Mouse (Mus musculus) Muller cell, postnatal 12 days (primary cell): ENCODE measurements around the gene Uqcr10.
"Not testable (repeated sequence)": the region's sequence is repeated elsewhere in the genome, so short reads cannot be mapped to it uniquely, and the experiment has no call there.

Source experiments
- DNase-seq: peaks from one replicate; pipeline ENCODE4 v3.0.0-alpha.2; 2015; ENCODE audit errors: inconsistent ontology term

Uqcr10 gene

DNA sequence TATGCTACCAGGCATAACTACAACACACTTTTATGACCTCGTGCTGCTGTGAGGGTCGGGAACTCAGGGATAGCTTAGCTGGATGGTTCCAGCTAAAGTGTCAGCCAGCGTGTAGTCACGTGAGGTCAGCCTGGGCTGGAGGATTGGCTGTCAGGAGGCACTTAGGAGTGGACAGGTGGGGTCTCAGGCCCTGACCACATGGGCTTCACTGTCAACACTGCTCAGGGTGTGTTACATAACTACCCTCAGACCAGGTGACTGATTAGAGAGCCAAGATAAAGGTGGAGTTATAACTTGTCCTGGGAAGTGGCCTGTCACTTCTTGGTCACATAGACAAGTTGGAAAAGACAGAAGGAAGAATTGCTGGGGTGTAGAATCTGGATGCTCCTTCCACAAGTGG is 11.5 kb upstream of the Uqcr10 start:
- DNase-seq, result no peak

DNA sequence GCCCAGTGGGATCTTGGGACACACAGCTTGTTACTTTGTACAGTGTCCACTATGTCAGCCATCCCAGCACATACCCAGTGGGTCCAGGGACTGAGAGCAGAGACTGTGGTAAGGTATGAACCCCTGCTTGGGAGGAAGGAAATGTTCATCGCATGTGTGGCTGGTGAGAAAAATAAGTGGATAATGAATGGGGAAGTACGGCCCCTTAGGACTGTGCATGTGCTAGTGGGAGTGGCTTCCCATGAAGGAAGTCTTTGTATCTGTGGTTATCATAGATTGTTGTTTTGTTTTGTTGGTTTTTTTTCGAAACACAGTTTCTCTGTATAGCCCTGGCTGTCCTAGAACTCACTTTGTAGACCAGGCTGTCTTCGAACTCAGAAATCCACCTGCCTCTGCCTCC is 10.6 kb upstream of the Uqcr10 start:
- DNase-seq, result no peak

DNA sequence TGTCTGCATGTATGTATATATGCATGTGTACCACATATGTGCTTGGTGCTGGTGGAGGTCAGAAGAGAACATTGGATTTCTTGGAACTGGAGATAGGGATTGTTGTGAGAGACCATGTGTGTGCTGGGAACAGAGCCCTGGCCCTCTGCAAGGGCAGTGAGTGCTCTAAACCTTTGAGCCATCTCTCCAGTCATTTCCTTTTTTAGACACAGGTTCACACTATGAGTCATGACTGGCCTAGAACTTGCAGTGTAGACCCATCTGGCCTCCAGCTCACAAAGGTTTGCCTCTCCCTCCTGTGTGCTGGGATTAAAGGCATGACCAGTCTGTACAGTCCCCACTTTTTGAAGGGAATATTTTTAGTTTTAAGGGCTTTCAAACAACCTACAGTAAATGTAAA is 8.7 kb upstream of the Uqcr10 start:
- DNase-seq, result no peak

DNA sequence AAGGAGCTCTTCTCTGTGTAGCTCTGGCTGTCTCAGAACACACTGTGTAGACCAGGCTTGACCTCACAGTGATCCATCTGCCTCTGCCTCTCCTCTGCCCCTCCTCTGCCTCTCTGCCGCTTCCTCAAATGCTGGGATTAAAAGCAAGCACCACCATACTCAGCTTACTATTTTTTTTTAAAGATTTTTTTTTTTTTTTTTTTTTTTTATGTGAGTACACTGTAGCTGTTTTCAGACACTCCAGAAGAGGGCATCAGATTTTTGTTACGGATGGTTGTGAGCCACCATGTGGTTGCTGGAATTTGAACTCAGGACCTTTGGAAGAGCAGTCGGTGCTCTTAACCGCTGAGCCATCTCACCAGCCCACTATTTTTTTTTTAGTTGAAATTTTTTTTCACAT is 6.0 kb upstream of the Uqcr10 start:
- not testable (repeated sequence) for DNase-seq

DNA sequence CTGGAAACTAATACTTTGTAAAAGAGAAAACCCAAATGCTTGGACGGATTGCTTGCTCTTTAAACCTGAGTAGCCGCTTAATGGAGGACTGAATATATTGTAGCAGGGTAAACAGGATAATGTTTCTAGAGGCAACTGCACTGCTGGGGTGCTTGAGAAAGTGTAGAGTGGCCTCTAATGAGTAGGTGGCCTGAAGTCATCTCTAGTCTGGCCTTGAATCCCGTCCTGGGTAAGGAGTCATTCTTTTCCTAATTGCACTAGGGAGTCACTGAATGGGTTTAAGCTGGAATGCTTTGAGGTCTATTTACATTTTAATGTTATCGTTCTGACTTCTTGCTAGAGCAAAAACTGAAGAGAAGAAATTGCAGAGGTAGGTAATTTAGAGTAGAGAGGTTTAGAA is 1.0 kb upstream of the Uqcr10 start:
- DNase-seq, result no peak

DNA sequence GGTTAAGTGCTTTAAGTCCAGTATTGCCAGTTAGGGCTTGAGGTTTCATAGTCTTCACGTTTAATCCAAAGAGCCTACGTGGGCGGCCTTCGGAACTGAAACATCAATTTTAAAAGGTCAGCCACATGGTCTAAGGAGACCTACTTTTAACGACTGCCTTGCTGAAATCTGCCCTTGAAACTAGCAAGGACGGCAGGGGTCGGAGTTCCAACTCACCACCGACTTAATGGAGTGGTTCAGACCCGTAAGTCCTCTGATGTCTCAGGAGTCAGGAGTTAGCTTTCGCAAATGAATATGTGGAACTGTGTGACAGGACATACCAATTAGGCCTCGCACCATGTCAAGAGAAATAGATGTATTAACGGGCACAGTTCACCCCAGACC is 462 bp downstream of the Uqcr10 start:
- DNase-seq, result no peak

DNA sequence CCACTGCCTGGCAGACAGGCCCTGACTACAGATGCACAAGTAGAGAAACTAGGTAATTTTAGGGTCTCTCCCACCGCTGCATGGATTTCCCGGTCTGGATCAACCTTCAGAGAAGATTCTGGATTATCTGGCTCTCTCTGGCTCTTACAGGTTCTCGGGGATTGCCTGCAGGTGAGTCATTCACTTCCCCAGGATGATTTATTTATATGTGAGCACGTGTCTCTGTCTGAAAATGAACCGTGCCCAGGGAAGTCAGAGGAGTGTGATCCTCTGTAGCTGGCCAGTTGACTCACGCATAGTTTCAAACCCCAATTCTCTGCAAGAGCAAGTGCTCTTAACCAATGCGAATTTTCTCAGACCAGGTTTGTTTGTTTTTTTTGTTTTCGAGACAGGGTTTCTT is 3.4 kb downstream of the Uqcr10 start:
- DNase-seq, result no peak

DNA sequence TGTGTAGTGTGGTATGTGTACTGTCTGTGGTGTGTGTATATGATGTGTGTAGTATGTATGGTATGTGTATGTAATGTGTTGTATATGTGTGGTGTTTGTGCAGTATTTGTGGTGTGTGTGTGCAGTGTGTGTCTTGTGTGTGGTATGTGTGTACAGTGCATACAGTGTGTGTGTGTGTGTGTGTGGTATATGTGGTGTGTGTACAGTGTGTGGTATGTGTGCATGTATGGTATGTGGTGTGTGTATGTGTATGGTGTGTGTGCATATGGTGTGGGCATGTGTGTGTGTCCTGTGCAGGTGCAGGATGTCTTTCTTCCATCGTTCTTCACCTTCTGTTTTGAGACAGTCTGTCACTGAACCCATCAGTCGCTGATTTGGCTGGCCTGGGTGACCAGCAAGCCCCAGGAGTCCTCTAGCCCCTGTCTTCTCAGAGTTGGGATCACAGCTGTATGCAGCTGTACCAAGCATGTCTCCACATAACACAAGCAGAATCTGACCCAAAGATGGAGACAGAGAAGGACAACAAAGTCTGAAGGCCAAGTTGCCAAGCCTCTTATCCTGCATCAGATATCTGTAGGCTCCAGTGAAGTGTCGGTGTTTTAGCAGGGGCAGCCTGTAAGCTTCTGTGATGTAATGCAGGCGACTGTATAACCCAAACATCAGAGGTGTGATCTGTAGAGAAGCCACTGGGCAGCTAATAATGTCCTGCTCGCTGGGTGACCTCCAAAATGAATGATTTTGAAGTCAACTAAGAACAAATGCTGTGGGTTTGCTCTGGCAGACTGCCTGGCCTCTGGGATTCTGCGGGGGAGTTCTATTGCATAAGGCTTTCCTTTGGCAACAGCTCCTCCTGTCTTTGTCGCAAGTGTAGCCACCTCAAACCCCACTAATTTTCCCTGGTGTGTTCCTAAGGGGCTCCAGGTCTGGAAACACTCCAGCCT is 6.8 kb downstream of the Uqcr10 start:
- DNase-seq, result peak; percentile 92

DNA sequence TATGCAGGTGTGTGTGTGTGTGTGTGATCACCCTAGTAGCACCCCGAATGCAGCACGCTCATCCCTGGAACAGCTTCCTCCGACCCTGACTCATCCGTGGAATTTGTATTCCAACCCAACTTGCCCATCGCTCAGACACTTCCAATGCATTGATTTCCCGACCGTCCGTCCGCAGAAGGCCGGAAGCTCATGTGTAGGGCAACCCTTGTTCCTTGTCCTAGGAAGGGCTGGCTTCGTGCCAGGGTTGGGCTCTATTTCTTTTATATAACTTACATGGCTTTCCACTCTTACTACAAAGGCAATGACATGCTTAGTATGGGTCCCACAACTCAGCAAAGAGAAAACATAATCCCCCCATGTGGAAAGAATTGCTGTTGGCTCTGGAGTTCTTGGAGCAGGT is 12.0 kb downstream of the Uqcr10 start:
- no peak for DNase-seq

DNA sequence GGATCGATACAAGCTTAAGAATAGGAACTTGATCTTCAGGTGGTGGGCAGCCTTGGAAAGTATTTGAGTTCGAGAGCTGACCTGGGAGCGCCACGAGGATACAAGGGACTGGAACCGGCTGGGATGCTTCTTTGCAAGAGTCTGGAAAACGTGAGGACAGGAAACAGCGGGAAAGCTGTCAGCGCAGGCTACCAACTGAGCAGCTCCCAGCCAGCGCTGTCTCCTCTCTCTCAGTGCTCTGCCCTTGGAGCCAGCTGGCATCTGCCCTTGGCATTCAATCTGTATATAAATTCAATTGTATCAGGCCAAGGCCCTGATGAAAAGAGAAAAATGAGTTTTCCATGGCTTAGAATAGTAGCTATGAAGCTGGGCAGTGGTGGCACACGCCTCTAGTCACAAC is 12.9 kb downstream of the Uqcr10 start:
- DNase-seq, result peak; percentile 6

DNA sequence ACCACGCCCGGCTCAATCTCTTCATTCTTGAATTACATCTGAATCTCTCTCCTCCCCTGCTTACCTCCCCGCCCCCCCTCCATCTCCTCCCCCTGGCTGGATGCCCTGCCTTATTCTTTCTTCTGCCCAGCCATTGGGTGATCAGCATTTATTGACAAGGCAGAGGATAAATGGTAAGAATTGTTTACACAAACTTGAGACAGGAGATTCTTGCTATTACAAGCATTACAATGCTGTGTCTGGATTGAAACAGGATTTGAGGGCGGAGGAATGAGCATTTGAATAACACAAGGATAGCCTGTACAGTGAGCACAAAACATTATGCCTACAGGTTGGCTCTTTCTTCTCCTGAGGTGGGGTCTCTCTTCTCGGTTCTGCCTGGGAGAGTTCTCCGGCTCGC is 13.8 kb downstream of the Uqcr10 start:
- DNase-seq, result no peak

DNA sequence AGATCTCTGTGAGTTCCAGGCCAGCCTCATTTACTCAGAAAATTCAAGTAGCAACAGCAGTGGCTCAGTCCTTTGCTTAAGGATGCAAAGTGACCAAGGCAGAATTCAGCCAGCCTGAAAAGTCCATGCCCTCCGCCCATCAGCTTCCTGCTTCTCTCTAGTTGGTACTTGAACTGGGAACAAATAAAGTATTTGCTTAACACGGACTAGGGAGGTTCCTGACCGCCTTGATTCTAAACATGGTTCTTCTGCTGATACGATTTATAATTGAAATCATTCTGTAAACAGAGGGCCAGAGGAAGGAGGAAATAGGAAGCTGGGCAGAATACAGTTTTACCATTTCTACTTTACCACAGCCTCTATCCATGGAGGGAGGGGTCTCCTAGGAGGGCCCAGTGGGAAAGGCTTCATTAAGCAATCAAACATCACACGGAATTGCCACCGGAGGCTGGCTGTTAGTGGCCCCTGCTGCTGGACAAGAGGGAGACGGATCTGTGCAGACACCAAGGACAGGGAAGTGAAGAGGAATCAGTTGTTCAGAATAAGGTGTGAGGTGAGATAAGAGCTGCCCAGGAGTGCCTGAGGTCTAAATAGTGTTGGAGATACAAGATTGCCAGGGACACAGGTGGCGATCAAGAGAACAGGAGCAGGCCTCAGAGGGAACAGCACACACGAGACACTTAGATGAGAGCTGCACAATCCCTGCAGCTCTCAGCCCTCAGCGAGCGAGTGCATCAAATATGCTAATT is 15.3 kb downstream of the Uqcr10 start:
- DNase-seq, result no peak

DNA sequence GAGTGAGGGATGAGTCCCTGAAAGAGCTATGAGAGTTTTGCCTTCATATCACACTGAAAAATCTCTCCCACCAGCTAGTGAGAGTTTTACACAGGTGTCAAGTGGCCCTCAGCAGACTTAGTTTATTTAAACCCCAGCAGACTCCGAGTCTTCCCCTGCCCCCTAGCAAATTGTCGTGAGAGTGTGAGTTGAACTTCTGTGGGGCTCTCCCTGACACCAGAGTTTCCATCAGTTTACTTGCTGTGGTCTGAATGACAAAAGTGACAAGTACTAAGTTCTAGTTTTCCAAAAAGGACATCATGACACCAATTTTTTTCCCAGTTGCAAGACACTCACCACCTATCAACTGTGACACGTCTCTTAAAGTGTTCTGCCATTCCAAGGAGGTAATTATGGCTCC is 16.3 kb downstream of the Uqcr10 start:
- DNase-seq, result no peak

DNA sequence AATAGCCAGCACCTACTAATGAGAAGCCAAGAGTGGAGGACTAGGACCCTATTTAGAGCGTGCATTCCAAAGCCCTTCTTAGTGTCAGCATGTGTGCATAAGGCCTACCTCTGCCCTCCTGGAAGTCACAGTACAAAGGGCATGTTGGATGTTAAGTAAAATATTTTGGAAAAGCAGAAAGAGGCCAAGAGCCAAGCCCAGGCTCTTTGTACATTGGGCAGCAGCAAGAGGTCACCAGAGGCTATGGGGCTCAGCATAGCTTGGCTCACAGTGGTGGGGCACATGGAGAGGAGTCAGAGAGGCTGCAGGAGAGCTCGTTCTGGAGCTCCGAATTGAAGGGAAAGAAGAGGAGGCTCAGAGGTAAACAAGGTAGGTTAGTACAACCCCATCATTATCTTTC is 17.1 kb downstream of the Uqcr10 start:
- no peak for DNase-seq

DNA sequence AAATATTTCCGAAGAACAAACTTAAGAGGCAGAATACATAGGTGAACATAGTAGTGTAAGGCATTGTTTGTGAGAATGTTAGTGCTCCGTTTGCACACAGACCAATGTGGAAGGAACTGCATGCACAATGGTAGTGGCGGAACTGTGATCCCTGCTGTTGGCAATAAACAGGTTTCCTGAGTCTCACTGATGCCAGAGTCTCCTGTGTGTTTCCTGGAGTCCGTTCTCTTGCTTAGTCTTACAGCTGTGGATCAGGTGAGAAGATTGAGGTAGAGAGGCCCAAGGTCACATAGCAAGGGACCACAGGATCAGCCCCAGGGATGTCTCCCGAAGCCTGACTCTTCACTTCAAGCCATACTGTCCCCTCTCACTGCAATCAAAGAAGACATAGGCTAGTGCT is 18.6 kb downstream of the Uqcr10 start:
- DNase-seq, result no peak

DNA sequence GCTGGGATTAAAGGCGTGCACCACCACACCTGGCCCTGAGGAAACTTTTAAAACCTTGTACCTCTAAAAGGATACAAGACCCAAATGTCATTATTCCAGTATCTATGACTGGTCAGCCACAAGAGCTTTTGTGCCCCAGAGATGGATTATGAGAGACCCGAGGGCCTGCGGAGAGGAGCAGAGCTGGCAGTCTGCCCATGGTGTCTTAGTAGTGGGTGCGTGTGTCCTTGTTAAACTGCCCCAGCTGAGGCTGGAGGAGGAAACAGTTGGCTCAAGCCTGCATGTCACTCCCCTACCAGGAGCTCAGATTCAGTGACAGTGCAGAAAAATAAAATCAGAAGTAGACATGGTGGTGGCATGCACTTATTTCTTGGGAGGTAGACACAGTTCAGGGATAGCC is 19.1 kb downstream of the Uqcr10 start:
- DNase-seq, result no peak

DNA sequence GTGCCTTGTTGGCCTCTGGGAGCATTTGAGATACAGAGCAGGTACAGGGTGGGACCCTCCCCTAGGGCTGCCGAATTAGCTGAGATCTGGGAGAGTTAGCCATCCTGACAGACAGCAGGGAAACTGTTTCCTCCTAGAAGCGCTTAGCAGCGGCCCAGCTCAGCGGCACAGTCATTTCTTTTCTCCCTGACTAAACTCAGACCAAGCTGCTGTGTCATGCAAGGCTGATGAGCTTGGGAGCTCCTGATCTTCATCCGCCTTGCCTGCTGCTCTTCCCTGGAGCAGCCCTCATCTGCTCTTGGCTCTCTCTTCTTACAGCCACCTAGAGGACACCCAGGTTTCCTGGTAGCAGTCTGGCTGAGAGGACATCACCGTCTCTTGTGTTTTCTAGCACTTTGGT is 20.0 kb downstream of the Uqcr10 start:
- DNase-seq, result no peak

DNA sequence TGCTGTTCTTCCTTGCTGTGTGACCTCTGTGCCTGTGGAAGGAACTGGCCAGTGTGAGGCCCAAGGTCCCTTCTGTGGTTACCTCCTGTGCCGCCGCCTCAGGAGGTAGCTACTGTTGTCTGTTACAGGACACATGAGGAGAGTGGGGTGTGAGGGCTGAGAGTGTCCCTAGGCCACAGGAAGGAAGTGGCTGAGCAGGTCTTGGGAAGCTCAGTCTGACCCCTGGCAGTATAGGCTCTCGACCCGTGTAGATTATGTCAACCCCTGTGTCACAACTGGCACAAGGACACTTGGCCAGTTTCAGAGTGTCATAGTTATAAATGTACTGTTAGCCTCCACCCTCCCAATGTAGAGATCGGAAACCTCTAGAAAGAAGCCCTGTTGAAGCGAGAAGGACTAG is 20.6 kb downstream of the Uqcr10 start:
- DNase-seq, result no peak

DNA sequence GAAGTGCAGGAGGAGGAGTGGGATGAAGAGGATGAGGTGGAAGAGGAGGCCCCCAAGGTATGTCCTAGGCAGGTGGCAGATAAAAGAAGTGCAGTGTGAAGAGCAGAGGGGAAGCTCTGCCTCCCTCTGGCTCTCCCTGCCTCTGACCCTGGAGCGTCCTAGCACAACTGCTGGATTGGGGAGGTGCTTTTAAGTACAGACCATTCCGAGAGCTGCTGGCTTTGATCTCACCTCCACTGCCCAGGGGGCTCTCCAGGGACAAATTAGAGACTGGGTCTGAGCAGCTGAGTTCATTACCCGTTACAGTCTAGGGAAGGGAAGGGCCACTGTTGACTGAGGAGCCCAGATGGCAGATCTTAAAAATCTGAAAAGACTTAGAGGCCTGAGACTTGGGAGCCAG is 24.0 kb downstream of the Uqcr10 start:
- DNase-seq, result no peak

DNA sequence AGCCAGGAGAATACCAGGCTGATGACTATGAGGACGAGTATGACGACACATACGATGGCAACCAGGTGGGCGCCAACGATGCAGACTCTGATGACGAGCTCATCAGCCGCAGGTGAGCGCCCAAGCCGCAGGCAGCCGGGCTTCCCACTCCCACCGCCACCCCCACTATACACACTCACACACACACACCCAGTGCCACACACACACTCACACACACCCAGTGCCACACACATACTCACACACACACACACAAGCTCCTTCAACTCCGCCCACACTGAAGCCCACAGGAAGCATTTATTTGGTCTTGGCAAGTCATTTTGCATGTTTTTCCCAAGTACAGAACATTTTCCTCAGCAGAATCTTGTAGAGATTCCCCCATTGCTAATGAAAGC is 24.7 kb downstream of the Uqcr10 start:
- no peak for DNase-seq

DNA sequence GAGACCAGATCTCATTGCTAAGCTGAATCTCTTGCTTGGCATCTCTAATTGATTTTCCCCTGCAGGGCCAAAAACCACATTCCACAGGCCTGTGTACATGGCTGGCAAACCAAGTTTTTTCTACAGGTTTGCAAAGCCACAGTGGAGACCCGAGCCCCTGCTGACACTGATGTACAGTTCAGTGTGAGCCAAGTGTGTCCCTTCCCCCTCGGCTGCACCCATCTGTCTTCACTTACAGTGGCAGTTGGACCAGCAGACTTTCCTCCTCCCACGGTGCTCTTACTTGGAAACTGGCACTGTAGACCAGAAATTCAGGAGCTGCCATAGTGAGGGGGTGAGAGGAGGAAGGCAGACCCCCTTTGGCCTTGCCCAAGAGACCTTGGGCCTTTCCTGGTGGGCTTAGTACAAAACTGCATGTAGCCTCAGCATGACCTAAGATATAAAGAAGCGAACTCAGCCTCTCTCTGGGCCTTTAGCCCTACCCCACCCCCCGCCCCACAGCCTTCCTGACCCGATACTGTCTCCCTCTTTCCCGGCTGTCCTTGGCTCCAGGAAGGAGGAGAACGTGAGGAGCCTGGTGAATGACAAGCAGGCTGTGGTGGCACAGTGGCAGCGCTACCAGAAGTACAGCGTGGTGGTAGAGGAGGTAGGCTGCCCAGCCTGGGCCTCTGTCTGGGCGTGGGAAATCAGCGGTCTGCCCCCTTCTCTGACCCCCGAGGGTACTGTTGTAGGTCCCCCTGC is 25.3 kb downstream of the Uqcr10 start:
- DNase-seq, result peak; percentile 51

DNA sequence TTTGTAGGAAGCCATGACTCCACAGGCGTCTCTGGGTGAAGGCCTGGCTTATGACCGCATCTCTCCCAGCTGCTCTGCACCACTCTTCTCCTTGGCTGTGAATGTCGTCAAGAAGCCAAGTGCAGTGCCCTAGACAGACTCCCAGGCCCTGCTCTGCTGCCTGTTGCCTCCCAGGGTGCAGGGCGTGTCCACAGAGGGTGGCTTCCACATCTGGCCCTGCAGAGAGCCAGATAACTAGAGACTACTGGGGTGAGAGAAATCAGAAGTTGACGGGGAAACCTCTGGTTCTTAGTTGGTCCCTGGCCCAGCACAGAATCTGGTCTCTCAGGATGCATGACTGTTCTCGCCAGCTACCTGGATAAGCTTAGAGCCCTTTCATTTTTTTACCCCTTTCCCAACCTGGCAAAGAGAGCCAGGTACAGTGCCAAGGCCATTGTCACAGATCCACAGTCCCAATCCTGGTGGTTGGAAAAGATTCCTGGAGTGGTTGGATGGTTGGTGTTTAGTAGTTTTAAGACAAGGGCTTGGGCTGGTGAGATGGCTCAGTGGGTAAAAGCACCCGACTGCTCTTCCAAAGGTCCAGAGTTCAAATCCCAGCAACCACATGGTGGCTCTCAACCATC is 26.8 kb downstream of the Uqcr10 start:
- no peak for DNase-seq
